Mouse (Mus musculus): ENCODE measurements around the gene Bbs9. TPM values are rescaled to one million over a fixed set of nuclear protein-coding genes. Genes with fewer than 3 reads are reported as not detected.
"Not testable (repeated sequence)": the region's sequence is repeated elsewhere in the genome, so short reads cannot be mapped to it uniquely, and the experiment has no call there.

Gene Bbs9
- polyA plus RNA-seq, 1 experiment from 2014 or later, result 13.2 TPM

DNA sequence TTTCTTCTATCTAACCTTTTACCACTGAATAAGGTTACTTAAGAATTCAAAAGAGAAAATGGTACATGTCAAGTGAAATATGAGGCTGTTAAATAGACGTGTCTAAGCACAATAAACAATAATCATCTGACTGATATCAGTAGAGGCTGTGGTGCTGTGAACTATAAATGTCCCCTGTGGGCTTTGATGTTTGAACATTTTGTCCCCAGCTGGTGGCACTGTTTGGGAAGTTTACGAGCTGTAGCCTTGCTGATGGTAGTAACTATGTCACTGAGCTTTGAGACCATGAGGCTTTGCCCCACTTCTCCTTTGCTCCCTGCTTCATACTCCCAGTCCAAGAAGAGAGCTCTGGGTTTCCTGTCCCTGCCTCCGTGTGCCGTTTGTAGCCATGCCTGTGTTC lies 222.3 kb downstream of the Bbs9 start:
- Histone ChIP-seq H3K4me1 (peaks cover 8% of the 10 kb centered on the region), H3K4me3 (no peak overlapping the region), H3K36me3 (no peaks in the 10 kb centered on the region), H3K27ac (replicated peaks) (no peak overlapping the region), H3K27me3 (ENCODE audit: low read depth, poor library complexity, severe bottlenecking) (no peaks in the 10 kb centered on the region), H3K9me3 (replicated peaks) (no peaks in the 10 kb centered on the region)
- 68% methylated on average over 4 of the region's 4 CpGs for WGBS
- DNase-seq (ENCODE audit: low spot score), result no peak

DNA sequence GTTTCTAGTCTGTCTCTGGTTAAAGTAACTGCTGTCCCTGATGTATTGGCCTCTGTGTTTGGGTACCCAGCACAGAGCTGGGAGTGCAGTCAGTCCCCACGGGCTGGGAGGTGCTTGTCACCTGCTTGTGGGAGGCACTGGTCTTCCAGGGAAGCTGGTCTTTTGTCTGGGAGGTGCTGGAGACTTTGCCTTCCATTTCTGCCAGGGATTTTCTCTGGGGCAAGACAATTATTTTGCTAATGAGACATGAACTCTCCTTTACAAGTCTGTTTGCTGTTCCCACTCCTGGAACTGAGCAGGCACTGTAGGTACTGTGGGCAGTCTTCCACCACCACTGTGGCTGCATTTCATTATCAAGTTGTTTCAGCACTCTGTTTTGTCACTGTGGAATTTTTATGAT lies 223.0 kb downstream of the Bbs9 start:
- Histone ChIP-seq H3K27ac (replicated peaks) (no peak overlapping the region), H3K9me3 (replicated peaks) (peaks cover 4% of the 10 kb centered on the region; the same call in 1 of the 2 replicates), H3K4me1 (peaks cover 8% of the 10 kb centered on the region), H3K4me3 (no peak overlapping the region), H3K27me3 (ENCODE audit: low read depth, poor library complexity, severe bottlenecking) (no peaks in the 10 kb centered on the region), H3K36me3 (peaks cover 1% of the 10 kb centered on the region; the same call in 1 of the 2 replicates)
- 14% methylated on average over 1 of the region's 1 CpGs for WGBS
- no peak for DNase-seq (ENCODE audit: low spot score)

DNA sequence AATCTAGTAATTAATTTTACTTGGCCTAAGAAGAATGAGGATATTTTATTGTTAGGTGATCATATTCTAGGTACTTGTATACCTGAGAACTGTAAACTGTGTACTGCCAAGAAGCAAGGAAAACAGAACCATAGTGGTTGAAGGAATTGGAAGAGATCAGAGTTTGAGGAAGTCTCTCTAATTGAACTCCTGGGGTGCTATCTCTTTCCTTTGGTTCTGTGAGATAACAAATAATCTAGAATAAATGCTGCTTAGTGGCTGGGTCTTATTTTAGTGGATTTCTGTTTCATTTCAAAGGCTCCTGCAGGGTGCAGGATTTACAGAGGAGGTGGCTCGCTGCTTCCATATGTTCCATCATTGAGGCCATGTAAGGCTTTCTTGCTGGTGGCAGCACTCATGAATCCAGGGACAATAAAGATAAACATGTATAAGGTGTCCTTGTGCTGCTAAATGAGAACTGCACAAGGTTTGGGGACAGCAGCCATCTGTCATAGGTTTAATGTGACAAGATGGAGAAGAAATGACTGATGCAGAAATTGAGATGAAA lies 226.6 kb downstream of the Bbs9 start:
- no peaks in the 10 kb centered on the region for H3K27me3 ChIP-seq (ENCODE audit: low read depth, poor library complexity, severe bottlenecking)
- no peak for DNase-seq (ENCODE audit: low spot score)
- peaks cover 10% of the 10 kb centered on the region for H3K4me1 ChIP-seq
- peaks cover 8% of the 10 kb centered on the region; the same call in 1 of the 2 replicates for H3K9me3 ChIP-seq (replicated peaks)
- H3K4me3 ChIP-seq, result no peak overlapping the region
- peaks cover 2% of the 10 kb centered on the region; the same call in 1 of the 2 replicates for H3K36me3 ChIP-seq
- WGBS, result 97% methylated on average over 1 of the region's 1 CpGs
- H3K27ac ChIP-seq (replicated peaks), result no peak overlapping the region

DNA sequence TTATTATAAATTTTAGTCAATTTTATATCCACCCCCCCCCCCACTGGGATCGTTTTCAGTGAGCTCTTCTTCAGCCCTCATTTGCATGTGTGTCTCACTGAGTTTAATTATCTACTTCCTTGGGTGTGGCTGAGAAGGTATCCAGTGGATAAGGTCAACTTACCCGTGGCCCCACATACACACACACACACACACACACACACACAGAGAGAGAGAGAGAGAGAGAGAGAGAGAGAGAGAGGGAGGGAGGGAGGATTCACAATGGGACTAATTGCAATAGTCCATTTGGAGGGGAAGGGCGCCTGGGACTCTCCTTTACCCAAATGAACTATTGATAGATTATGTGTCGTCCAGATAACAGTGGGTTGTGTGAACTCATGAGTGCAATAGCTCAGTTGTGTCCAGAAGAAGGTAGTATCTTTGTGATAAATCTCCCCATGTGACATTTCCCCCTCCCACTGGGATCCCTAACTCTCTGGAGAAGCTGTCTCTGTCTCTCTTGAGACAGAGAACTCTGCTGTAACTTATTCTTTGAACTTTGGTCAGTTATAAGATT lies 227.4 kb downstream of the Bbs9 start:
- peaks cover 16% of the 10 kb centered on the region for H3K4me1 ChIP-seq

DNA sequence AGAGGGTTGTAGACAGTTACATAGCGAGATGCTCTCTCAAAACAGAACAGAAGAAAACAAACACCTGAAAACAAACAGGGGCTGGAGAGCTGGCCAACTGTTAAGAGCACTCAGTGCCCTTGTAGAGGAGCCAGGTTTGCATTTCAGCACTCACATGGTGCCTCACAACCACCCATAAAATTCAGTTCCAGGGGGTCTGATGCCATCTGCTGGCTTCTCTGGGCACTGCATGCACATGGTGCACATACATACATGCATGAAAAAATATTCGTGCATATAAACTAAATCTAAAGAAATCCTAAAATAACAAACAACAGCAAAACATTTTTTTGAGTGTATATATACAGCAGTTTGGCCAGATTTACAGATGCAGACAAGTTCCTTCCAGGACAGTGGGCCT lies 228.0 kb downstream of the Bbs9 start:
- WGBS, result 92% methylated on average over 2 of the region's 2 CpGs
- Histone ChIP-seq H3K4me3 (no peak overlapping the region), H3K9me3 (replicated peaks) (peaks cover 8% of the 10 kb centered on the region; the same call in 1 of the 2 replicates), H3K4me1 (peaks cover 10% of the 10 kb centered on the region), H3K27ac (replicated peaks) (no peak overlapping the region), H3K36me3 (peaks cover 2% of the 10 kb centered on the region; the same call in 1 of the 2 replicates), H3K27me3 (ENCODE audit: low read depth, poor library complexity, severe bottlenecking) (no peaks in the 10 kb centered on the region)
- no peak for DNase-seq (ENCODE audit: low spot score)

More for the DNA sequence above, 227.4 kb downstream of the Bbs9 start:
- Histone ChIP-seq H3K36me3 (peaks cover 2% of the 10 kb centered on the region; the same call in 1 of the 2 replicates), H3K27ac (replicated peaks) (no peak overlapping the region), H3K27me3 (ENCODE audit: low read depth, poor library complexity, severe bottlenecking) (no peaks in the 10 kb centered on the region), H3K4me3 (no peak overlapping the region), H3K9me3 (replicated peaks) (peaks cover 8% of the 10 kb centered on the region; the same call in 1 of the 2 replicates)
- DNase-seq (ENCODE audit: low spot score), result no peak
- 92% methylated on average over 4 of the region's 4 CpGs for WGBS

DNA sequence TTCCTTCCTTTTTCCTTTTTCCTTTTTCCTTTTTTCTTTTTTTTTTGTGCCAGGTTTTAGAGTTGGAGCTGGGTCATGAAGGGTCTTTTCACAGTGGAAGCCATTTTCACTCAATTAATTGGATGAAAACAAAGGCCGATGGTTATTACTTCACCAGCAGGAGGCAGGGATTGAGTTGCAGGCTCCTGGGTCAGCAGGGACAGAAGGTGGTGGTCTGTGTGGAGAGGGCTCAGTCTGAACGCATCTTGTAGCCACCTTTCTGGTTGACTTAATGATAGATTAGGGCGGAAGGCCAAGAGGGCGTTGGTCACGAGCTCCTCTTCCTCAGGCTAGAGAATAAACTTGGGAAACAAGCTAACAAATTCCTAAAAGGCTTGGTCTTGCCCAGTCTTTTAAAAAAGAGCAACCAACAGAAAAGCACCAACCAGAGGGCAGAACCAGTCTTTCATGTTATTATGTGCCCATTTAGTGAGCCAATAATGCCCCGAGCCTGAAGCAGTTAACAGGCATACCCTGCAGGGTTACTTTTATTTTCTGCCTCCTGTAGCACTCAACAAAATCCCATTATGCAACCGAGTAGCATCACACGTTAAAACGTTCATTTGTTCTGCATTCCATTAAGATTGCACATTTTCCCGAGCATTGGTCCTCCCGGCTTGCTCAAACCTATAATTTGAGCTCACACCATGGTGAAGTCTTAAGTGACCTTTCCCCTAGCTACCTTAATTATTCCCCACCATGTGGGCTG lies 231.8 kb downstream of the Bbs9 start:
- Histone ChIP-seq H3K27ac (replicated peaks) (no peak overlapping the region), H3K4me3 (no peak overlapping the region), H3K27me3 (ENCODE audit: low read depth, poor library complexity, severe bottlenecking) (no peaks in the 10 kb centered on the region; the same call in 1 of the 2 replicates), H3K9me3 (replicated peaks) (peaks cover 8% of the 10 kb centered on the region; the same call in 1 of the 2 replicates), H3K4me1 (peaks cover 15% of the 10 kb centered on the region), H3K36me3 (peaks cover 2% of the 10 kb centered on the region; the same call in 1 of the 2 replicates)
- 35% methylated on average over 11 of the region's 11 CpGs for WGBS
- DNase-seq (ENCODE audit: low spot score), result no peak

DNA sequence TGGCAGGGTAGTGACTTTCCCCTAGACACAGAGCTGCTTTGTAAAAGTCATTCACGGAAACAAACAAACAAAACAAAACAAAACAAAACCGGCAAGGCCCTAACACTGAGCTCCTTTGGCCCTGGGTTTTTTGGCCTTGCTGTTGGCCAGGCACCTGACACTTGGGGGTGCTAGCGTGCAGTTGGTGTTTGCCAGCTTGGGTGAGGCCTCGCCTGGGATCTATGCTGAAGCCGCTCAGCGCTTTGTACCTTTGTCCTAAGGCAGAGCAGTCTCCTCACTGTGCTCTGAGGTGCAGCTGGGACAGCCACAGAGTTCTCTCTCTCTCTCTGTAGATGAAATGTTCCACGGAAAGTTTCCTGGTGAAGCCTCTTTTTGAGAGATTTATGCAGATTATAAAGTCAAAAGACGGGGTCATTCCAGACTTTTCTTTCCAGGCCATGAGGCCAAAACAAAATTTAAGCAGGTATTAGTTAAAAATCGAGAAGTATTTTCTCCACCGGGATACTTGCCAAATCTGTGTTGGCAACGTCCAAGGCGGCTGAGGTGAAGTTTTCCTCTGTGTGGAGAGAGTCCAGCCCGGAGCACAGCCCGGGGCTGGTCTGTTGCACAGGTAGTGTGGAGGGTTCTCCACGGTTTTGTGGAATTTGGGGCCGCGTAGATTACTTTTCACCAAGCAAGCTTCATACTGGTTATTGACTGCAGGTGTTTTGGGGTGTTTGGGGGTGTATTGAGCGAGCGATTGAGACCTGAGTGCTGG lies 233.6 kb downstream of the Bbs9 start:
- Histone ChIP-seq H3K36me3 (no peaks in the 10 kb centered on the region), H3K27ac (replicated peaks) (0 out of 2 replicates have a peak overlapping the region, but pooled peaks have one; percentile 18), H3K9me3 (replicated peaks) (no peaks in the 10 kb centered on the region), H3K4me3 (no peak overlapping the region), H3K4me1 (peaks cover 15% of the 10 kb centered on the region), H3K27me3 (ENCODE audit: low read depth, poor library complexity, severe bottlenecking) (no peaks in the 10 kb centered on the region; the same call in 1 of the 2 replicates)
- WGBS, result 53% methylated on average over 19 of the region's 19 CpGs
- peak; percentile 69 for DNase-seq (ENCODE audit: low spot score)

DNA sequence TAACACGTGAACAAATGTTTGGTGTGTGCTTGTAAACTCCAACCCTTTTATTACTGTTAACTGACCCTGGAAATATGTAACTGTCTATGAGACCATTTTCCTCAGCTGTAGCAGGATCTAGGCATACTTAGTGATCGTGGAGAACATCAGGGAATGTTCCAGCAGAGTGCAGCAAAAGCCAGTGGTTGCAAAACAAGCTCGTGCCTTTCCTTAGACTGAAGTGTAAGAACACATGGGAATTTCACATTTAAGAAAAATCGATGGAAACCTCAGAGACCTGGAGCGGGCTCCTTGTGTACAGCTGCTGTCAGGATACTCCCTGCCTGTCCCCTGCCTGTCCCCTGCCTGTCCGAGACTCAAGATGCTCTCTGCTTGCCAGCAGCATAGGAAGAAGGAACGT lies 234.5 kb downstream of the Bbs9 start:
- H3K9me3 ChIP-seq (replicated peaks), result no peaks in the 10 kb centered on the region
- peaks cover 15% of the 10 kb centered on the region for H3K4me1 ChIP-seq
- WGBS, result 82% methylated on average over 7 of the region's 7 CpGs
- H3K36me3 ChIP-seq, result no peaks in the 10 kb centered on the region
- H3K27me3 ChIP-seq (ENCODE audit: low read depth, poor library complexity, severe bottlenecking), result no peaks in the 10 kb centered on the region; the same call in 1 of the 2 replicates
- DNase-seq (ENCODE audit: low spot score), result no peak
- no peak overlapping the region for H3K27ac ChIP-seq (replicated peaks)
- no peak overlapping the region for H3K4me3 ChIP-seq

DNA sequence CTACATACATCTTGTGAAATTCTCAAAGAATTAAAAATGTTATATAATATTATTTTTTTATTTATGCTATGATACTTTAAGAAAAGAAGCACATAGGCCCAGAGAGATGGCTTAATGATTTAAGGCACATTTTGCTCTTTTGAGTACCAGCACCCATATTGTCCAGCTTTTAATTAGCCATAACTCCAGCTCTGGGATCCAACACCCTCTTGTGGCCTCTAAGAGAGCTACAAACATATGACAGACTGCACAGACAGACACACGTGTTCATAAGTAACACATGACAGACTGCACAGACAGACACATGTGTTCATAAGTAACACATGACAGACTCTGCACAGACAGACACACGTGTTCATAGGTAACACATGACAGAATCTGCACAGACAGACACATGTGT lies 235.8 kb downstream of the Bbs9 start:
- H3K4me3 ChIP-seq, result no peak overlapping the region
- no peak overlapping the region for H3K27ac ChIP-seq (replicated peaks)
- H3K4me1 ChIP-seq, result peaks cover 19% of the 10 kb centered on the region
- DNase-seq (ENCODE audit: low spot score), result no peak
- no peaks in the 10 kb centered on the region for H3K36me3 ChIP-seq
- no peaks in the 10 kb centered on the region for H3K9me3 ChIP-seq (replicated peaks)
- no peaks in the 10 kb centered on the region; the same call in none of the 2 replicates for H3K27me3 ChIP-seq (ENCODE audit: low read depth, poor library complexity, severe bottlenecking)
- WGBS, result 88% methylated on average over 2 of the region's 2 CpGs

DNA sequence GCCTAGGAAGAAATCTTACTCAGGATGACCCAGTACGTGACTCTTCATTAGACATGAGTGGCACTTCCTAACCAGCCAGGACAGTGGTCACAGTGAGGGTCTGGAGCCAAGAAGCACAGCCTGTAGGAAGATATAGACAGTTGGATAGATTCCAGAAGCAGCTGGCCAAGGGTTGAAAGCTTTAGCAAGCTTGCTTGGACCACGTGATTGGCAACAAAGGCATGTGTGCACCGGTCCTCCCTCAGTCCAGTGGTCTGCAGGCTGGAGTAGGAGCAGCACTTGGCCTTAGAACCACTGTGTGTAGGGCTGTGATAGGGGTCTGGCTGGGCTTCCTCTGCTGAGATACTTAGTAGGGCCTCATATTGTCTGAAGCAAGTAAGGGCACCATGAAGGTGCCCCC lies 237.2 kb downstream of the Bbs9 start:
- H3K4me1 ChIP-seq, result peaks cover 12% of the 10 kb centered on the region
- 61% methylated on average over 3 of the region's 3 CpGs for WGBS
- H3K27me3 ChIP-seq (ENCODE audit: low read depth, poor library complexity, severe bottlenecking), result no peaks in the 10 kb centered on the region; the same call in none of the 2 replicates
- no peak overlapping the region for H3K27ac ChIP-seq (replicated peaks)
- DNase-seq (ENCODE audit: low spot score), result no peak
- no peaks in the 10 kb centered on the region for H3K9me3 ChIP-seq (replicated peaks)
- no peaks in the 10 kb centered on the region for H3K36me3 ChIP-seq
- H3K4me3 ChIP-seq, result no peak overlapping the region

DNA sequence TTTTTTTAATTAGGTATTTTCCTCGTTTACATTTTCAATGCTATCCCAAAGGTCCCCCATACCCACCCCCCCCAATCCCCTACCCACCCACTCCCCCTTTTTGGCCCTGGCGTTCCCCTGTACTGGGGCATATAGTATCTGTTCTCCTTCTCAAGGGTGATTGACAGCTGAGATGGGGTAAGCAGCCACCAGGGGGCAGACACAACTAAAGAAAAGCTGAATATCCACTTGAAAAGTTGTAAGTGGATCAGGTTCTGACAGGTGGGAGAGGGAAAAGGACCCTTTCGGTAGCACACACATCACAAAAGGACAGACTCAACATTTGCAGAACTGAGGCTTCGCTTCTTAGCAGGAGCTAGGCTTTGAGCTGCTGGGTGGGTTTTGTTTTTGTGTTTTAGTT lies 237.8 kb downstream of the Bbs9 start:
- not testable (repeated sequence) for H3K9me3 ChIP-seq (replicated peaks); H3K27me3 ChIP-seq (ENCODE audit: low read depth, poor library complexity, severe bottlenecking); H3K27ac ChIP-seq (replicated peaks); H3K4me3 ChIP-seq; H3K36me3 ChIP-seq
- peak; percentile 67 for DNase-seq (ENCODE audit: low spot score)
- H3K4me1 ChIP-seq, result peaks cover 11% of the 10 kb centered on the region
- WGBS, result 41% methylated on average over 4 of the region's 4 CpGs

DNA sequence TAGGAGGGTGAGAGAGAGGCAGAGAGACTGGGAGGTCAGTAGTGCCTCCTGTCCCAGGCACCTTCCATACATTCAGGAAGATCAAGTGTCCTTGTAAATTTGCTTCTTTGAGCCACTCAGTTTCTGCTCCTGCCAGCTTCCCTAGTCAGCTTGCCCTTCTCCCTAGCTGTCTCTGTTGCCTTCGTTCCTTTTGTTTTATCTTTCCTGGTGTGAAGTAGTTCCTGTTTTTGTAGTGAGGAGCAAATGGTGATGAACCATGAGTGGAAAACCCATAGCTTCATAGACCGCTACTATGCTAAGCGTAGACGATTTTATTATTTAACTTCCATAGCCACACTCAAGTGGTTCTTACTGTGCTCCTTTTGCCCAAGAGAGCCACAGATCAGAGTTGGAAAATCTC lies 242.1 kb downstream of the Bbs9 start:
- Histone ChIP-seq H3K4me3 (no peak overlapping the region), H3K27me3 (ENCODE audit: low read depth, poor library complexity, severe bottlenecking) (no peaks in the 10 kb centered on the region; the same call in 1 of the 2 replicates), H3K9me3 (replicated peaks) (no peaks in the 10 kb centered on the region), H3K4me1 (peaks cover 5% of the 10 kb centered on the region; the same call in 1 of the 2 replicates), H3K27ac (replicated peaks) (no peak overlapping the region), H3K36me3 (no peaks in the 10 kb centered on the region)
- no peak for DNase-seq (ENCODE audit: low spot score)
- WGBS, result 86% methylated on average over 4 of the region's 4 CpGs
